Mouse (Mus musculus): ENCODE results near the gene Hhatl.

The Hhatl gene

GRCm38 (mm10) chr9:121807546-121807945 lies 15.2 kb upstream of the Hhatl start:
- no peak for DNase-seq (ENCODE audit: low spot score in 2 of 2)

- no peak for DNase-seq (ENCODE audit: low spot score in 2 of 2)
These were observed 10.4 kb upstream of the Hhatl start for GRCm38 (mm10) chr9:121802747-121803146.

GRCm38 (mm10) chr9:121798887-121799520 lies 6.7 kb upstream of the Hhatl start:
- no peak for DNase-seq (ENCODE audit: low spot score in 2 of 2)

DNA sequence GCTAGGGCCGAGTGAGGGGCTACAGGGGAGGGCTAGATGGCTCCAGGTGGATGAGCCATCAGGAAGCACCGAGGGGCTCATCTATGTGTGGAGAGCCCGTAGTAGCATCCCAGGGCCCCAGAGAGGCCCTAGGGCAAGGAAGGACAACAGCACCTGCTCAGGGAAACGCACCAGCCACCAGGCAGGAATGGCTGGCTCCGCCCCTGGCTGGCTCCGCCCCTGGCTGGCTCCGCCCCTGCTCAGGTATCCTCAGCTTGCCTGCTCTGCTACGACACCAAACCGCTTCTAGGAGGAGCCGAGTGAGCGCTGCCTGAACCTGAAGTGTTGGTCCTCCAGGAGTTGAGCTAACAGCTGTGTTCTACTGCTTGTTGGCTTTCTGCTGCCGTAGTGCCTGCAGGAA lies 5.4 kb upstream of the Hhatl start:
- no peak for DNase-seq (ENCODE audit: low spot score in 2 of 2)

DNA sequence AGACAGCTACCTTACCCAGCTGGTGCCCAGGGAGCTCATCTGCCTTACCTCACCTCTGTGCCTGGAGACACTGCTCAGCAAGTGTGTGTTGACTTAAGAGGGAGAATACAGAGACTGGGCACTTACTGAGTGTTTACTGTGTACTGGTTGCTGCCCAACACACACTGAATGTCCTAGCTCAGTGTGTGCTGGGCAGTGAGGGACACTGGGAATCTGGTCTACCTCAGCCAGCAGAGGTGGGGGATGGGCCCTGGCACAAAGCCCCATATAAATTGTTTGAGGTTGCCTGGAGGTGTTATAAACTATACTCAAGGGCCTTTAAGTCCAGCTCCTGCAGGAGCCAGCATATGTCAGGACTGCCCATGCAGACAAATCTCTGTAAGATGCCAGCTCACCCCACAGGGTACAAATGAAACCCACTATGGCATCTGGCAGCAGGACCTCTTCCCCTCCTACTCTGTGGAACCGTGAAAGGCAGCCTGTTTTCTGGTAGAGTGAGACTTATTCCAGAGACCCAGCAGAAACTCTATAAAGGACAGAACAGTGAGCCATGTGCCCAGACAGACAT lies 2.7 kb upstream of the Hhatl start:
- DNase-seq (ENCODE audit: low spot score in 2 of 2): no peak

DNA sequence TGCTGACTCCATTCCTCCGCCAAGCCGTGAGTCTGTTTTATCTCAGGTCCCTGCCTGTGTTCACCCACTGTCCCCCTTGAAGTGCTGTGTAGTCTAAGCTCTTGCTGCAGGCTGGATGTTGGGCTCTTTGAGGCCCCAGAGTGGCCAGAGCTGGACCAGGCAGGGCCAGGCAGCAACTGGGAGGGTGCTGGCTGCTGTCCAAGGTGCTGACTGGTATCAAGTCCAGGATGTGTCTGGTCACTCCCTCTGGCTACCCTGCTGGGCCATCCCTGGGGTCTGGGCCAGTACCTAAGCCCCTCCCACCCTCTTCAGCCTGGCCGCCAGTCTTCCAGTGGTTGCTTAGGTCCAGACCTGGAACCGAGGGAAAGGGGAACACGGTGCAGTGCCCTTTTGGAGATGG lies 1.1 kb downstream of the Hhatl start:
- DNase-seq (ENCODE audit: low spot score in 2 of 2): no peak

DNA sequence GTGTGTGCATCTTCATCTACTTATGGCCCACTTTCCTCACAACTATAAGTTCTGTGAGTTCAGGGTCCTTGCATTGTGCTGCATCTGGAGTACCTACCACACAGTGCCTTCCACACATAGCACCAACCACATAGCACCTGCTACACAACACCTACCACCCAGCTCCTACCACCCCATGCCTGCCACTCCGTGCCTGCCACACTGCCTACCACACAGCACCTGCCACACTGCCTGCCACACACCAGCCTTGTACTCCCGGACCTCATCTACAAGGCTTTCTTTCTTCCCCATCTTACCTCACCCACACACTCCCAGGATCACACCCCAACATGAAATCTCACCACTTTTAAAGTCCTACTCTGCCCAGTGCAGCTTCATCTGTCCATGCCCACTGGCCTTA lies 5.9 kb downstream of the Hhatl start:
- DNase-seq (ENCODE audit: low spot score in 2 of 2): no peak

GRCm38 (mm10) chr9:121785261-121785660 lies 7.0 kb downstream of the Hhatl start:
- DNase-seq (ENCODE audit: low spot score in 2 of 2): no peak

- no peak for DNase-seq (ENCODE audit: low spot score in 2 of 2)
These were observed 7.5 kb downstream of the Hhatl start for GRCm38 (mm10) chr9:121784801-121785200.

DNA sequence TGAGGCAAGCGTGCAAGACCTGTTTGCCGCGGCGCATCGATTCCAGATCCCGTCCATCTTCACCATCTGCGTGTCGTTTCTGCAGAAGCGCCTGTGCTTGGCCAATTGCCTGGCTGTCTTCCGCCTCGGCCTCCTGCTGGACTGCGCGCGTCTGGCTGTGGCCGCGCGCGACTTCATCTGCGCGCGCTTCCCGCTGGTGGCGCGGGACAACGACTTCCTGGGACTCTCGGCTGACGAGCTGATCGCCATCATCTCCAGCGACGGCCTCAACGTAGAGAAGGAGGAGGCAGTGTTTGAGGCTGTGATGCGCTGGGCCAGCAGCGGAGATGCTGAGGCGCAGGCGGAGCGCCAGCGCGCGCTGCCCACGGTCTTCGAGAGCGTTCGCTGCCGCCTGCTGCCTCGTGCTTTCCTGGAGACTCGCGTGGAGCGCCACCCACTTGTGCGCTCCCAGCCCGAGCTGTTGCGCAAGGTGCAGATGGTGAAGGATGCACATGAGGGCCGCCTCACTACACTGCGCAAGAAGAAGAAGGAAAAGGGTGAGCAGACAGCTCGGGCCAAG lies 14.2 kb downstream of the Hhatl start:
- DNase-seq (ENCODE audit: low spot score in 2 of 2): no peak

DNA sequence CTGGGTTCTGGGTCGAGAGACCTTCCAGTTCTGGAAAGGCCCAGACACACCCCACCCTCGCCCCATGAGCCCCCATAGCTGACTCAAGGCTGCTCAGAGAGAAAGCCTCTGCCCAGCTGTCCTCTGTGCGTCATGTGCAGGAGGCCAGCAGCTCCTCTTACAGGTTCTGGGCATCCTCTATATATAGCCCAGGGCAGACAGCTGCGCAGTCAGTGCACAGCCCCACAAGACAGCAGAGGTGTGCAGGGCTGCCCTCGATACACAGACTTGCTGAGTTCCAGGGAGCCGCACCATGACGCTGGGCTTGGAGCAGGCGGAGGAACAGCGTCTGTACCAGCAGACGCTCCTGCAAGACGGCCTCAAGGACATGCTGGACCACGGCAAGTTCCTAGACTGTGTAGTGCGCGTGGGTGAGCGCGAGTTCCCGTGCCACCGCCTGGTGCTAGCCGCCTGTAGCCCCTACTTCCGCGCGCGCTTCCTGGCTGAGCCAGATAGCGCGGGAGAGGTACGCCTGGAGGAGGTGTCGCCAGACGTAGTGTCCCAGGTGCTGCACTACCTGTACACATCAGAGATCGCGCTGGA lies 14.7 kb downstream of the Hhatl start, which contains the start of gene Klhl40:
Klhl40 (plus strand) TSS at position 124 of the 582 bp plus-strand sequence.
- DNase-seq (ENCODE audit: low spot score in 2 of 2): no peak

- DNase-seq (ENCODE audit: low spot score in 2 of 2): no peak
These were observed 15.8 kb downstream of the Hhatl start for GRCm38 (mm10) chr9:121776511-121776910.

GRCm38 (mm10) chr9:121775951-121776350 lies 16.4 kb downstream of the Hhatl start:
- DNase-seq (ENCODE audit: low spot score in 2 of 2): no peak

GRCm38 (mm10) chr9:121772412-121772811 lies 19.9 kb downstream of the Hhatl start:
- no peak for DNase-seq (ENCODE audit: low spot score in 2 of 2)

- DNase-seq (ENCODE audit: low spot score in 2 of 2): no peak
These were observed 27.0 kb downstream of the Hhatl start for GRCm38 (mm10) chr9:121765166-121765855.

DNA sequence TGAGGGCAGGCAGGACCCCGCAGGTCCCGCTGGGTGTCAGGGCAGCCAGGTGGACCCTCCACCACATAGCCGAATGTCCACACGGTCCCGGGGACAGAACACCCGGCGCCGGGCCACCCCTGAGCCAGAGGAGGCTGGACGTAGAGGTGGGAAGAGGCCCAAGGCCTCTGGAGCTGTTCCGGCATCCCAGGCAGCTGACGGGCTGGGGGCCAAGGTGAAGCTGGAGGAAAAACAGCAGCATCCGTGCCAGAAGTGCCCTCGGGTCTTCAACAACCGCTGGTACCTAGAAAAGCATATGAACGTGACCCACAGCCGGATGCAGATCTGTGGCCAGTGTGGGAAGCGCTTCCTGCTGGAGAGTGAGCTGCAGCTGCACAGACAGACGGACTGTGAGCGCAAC lies 28.6 kb downstream of the Hhatl start:
- DNase-seq (ENCODE audit: low spot score in 2 of 2): no peak

- DNase-seq (ENCODE audit: low spot score in 2 of 2): no peak
These were observed 29.5 kb downstream of the Hhatl start for GRCm38 (mm10) chr9:121762761-121763160.

GRCm38 (mm10) chr9:121762248-121762647 lies 30.1 kb downstream of the Hhatl start:
- no peak for DNase-seq (ENCODE audit: low spot score in 2 of 2)

DNA sequence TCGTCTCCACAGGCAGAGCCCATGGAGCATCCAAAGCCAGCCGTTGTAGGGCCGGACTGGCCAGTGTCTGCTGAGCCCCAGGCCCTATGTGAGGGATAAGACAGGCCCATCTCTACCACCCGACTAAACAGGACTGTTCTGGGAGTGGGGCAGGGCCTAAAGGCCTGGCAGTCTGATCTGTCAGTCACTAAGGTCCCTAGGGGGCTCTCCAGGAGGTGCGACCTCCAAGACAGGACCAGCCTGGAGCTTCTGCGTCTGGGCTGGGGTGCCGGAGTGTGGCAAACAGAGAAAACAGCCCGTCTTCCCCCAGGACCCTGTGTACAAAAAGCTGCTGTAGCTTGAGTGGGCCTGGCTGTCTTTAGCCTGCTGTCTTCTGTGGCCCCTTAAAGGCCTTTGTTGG lies 30.5 kb downstream of the Hhatl start:
- DNase-seq (ENCODE audit: low spot score in 2 of 2): no peak

GRCm38 (mm10) chr9:121761091-121761665 lies 31.1 kb downstream of the Hhatl start:
- DNase-seq (ENCODE audit: low spot score in 2 of 2): no peak

GRCm38 (mm10) chr9:121760271-121761090 lies 31.8 kb downstream of the Hhatl start:
- no peak for DNase-seq (ENCODE audit: low spot score in 2 of 2)
